Mouse (Mus musculus) lung, adult 18-20 months (tissue): ENCODE measurements around the gene Rasd2.

Source experiments
- DNase-seq, 2 experiments: peaks; one replicate each; pipeline ENCODE4 v3.0.0; 2022; ENCODE audit warnings: mixed read lengths in 2 of 2

Gene Rasd2

DNA sequence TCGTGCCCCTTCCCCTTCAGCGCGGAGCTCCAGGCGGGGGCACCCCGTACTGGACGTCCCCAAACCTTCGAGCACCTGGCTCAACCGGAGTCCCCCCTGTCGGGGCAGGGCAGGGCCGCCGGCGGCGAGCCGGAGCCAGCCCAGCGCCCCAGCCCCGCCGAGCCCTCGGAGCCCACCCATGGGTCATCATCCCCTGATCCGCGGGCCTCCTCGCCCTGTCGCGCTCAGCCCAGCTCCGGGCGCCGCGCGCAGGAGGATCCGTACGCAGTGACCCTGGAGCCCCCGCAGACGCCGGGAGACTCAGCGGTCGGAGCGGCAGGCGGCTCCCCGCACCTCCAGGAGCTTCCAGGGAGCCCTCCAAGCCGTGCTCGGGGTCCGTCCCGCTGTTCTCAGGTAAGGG, at the start of gene Rasd2:
TSS of gene Rasd2 (plus strand) at position 259 of the 400 bp plus-strand sequence.
- DNase-seq = no peak

DNA sequence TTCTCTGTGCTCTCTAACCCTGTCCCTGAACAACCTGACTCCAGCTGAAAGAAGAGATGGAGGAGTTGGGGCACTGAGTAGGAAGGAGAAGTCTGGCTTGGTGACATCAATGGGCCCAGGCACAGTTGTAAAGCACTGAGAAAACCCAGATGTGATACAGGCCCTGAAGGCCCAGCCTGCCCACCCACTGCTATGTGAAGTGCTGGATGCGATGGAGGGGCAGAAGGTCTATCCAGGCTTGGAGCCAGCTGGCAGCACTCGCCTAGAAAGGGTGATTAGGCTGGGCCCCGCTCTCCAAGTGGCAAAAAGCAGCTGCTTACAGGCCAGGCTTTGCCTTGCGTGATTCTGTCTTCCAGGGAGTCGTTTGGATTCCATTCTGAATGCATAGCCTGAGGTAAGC, 44.4 kb upstream of the Rasd2 start:
- DNase-seq = no peak

DNA sequence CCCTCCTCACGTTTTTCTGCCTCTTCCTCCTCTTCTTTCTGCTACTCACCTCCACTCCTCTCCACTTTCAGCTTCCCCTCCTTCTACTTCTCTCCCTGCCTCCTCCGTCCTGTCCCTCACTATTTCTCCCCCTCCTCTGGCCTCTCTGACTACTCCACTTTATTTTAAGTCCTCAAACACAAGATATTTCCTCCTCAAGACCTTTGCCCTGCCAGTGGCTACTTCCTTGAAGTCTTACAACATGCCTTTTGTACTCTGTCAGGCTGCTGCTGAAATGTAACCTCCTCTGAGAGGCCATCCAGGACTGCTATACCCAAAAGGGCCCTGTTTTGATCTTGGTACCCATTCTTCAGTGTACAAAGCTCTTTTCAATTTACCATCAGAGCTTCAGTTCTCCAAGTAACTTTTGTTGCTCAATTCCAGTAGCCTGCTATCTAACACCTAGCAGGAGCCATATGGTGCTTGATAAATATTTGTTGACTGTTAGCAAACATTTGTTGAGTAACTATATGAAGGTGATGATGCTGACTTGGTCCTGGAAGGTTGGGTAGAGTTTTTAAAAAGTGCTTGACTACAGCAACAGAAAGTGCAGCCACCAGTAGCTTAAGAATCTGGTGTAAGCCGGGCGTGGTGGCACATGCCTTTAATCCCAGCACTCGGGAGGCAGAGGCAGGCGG, 41.6 kb upstream of the Rasd2 start:
- DNase-seq = peak; percentile 11 to 47

DNA sequence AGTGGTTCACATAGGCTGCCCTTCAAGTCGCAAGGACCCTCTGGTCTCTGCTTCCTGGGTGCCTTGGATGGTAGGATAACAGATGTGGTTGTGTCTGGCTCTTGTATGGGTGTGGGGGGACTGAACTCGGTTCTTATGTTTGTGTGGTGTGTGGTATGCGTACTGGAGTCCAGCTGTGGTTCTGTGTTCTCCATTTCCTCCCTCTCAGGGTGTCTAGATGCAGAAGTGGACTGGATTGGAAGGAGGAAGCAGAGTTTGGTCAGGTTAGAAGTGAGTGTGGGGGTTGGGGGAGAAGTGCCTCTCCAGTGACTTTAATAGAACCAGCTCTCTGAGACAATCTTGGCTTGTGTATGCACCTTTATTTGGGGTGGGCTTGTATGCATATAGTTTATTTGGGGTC, 20.7 kb upstream of the Rasd2 start:
- no peak for DNase-seq

DNA sequence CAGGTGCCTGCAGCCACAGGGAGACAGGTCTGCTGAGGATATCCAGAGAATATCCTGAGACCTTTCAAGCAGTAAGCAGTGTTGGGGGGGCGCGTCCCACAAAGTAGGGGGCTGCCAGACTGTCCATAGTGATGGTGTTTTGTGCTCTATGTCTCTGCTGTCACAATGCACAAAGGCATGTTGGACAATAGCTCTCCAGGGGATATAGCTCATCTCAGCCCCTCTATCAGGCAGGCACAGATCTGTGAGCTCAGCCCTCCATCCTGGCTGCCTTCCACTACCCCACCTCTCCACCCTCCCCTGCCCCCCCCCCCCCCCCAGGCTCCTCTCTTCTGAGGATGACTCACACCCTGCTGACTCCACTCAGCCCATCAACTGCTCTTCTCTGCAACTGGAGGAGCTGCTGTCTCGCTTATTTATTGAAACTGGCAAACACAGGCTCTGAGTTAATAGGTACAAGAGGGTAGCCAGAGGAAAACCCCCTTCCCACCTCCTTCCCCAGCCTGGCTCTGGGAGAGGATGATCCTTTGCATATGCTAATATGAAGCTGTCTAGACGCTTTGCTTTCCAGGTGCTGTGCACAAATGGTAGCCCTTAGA, 19.2 kb upstream of the Rasd2 start:
- no peak for DNase-seq

DNA sequence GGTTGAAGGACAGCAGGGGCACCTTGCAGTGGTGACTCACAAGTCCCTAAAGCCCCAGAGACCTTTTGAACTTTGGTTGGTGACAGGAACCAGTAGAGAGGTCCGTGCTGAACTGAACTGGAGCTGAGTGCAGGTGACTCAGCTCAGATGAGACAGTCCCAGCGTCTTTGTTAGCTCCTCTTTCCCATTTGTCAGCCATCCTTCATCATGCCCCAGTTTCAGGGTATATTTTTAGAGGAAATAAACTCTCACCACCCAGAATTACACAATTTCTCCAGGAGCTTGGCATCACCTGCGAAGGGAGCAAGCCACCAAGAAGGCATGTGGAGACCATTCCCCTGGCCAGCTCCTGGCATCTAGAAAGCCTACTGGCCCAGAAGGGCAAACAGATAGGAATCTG, 16.6 kb upstream of the Rasd2 start:
- DNase-seq = no peak

DNA sequence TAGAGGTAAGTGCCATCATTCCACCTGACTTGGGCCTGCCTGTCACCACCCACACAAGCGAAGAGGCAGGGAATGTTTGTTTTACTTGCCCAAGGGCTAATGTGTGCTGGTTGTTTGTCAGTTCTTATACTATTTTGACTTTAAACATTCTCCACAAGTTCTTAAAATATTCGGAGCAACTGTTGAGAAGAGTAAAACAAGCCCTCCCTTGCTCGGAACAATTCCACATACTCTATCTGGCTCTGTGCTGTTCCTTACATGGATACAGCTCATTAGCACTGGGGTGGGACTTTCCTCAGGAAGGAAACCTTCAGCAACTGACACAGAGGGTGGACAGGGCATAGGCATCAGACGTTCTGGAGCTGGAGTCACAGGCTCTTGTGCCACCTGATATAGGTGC, 15.9 kb upstream of the Rasd2 start:
- DNase-seq = no peak

DNA sequence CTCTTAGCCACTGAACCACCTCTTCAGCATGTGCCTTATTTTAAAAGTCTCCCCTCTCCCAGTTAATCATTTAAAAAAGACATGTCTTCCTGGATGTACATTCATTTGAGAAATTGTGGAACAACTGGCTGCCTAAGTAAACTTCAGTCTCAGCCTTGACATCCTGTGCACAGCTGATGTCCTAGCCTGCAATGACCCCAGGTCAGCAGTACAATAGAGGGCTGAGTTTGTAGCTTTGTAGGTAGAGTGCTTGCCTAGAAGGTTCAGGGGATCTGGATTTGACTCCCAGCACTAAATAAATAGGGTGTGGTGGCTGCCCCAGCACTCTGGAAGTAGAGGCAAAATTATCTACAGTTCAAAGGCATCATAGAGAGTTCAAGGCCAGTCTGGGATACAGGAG, 15.4 kb upstream of the Rasd2 start:
- no peak for DNase-seq

DNA sequence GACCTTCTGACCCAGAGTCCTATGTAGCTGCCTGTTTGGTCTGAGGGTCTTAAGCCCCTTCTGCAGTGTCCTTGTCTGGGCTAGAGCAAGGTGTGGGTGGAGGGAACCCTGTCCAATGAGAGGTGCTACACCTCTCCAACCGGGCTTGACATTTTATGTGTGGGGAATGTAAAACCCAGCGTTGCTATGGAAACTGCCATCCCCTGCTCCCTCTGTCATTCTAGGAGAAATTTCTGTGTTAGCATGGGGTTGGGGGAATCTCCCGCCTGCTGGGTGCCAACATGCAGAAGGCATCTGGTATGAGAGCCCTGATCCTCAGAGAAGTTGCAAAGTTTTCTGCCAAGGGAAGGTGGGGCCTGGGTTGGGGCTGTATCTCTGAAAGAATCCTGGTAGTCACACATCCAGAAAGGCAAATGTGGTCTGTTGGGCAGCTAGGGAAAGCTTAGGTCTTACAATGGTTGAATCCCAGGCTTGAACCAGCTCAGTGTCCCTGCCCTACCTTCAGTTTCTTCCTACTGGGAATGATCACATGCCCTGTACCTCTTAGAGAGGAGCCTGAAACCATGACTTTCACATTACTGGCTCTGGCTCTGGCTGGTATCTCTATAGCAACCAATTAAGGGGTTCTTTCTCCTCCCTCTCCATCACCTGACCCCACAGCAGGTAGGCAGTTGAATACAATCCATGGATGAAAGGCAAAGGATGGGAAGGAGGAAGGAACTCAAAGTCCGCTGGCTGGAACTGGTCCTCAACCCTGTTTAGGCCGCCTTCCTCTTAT, 14.6 kb upstream of the Rasd2 start:
- DNase-seq = no peak

DNA sequence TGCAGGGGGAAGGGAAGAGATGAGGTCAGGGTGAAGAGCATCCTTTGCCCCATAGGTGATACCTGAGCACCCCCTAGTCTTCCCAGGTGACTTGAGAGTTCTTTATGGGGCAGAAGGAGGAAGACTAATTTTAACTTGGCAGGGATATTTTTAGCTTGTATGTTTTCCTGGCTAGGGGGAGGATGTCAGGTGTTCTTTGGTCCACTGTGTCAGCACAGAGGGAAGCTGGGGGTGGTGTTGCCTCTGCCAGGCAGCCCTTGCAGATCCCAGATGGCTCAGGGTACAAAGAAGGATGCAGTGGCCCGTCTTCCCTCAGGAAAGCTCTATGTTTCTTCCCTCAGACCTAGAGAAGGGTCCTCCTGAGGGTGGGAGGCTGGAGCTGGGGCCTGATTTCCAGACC, 13.8 kb upstream of the Rasd2 start:
- no peak for DNase-seq

DNA sequence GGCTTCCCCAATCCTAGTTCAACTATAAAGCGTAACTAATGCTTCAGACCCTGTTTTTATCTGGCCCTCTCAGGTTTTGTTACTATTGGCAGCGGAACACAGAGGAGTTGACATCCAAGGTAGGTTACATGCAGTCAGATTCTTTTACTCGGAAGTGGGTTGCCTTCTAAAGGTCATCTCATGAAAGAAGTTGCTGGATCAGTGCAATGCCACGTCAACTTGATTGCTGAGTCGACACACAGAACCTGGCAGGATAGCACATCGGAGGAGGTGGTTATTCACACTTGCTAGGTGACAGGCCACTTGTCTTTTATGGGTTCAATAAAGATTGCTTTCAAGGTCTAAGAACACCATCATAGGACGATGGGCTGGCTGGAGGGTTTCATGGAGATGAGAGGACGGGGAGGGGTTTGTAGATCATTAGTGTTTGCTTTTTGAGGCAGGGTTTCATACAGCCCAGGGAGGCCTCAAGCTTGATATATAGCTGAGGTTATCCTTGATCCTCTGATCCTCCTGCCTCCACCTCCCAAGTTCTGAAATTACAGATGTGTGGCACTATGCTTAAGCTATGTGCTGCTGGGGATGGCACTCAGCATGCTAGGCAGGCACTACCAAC, 11.6 kb upstream of the Rasd2 start:
- no peak for DNase-seq

DNA sequence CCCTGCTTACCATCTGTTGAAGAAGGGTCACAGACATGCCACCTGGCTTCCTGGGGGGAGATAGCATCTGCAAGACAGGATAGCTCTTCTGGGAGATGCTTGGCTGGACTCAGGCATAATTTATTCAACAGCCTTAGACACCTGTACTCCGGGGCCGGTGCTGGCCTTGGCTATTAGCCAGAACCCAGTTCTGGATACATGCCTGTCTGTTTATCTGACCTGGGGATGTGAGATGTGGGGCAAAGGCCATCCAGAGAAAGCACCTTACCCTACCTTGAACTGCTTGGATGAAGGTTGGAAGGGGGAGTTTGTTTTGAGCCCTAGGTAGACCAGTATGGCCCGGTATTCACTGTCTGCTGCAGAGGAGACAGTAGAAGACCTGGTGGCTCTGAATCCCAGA, 10.8 kb upstream of the Rasd2 start:
- DNase-seq = no peak

DNA sequence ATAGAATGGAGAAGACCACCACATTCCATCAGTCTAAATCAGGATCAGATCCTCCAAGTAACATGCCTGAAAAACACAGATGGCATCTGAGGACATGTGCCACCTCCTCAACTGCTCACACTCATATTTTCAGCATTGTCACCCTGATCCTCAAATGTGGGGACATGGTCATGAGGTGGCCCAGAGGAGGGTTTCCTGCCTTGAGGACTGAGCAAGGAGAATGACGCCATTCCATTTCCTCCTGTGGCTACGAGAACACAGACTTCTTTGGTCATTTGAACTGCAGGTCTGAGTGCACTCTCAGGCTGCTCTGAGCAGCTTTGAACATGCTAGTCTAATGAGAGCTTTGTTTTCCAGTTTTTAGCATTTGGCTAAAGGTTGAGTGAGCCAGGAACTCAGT, 10.3 kb upstream of the Rasd2 start:
- DNase-seq = no peak

DNA sequence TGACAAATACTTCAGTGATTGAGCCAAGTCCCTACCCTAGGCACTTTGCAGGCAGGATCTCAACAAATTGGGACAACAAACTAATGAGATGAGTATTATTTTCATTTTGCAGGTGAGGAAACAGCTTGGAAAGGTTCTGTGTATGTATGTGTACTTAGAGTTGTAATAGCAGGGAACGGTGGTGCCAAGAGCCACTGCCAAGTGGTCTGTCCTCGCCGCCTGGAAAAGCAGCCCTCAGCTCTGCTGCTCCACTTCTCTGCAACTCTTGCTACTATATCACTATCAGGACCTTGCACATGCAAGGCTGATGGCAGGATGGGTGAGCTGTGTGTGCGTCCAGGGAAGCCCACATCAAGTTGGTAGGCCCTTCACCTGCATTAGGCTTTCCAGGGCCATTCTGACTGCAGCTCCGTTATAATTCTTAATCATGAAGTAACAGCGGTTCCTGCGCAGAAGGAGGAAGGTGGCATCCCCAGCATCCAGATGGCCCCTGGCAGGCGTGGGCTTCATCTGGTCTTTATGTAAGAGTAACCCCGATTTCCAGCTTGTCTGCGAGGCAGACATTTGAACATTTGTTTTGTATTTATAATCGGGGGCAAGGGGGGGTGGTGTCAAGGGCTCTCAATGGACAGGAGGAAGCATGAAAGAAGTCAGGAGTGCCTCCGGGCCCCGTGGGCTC, 9.4 kb upstream of the Rasd2 start:
- DNase-seq = no peak

DNA sequence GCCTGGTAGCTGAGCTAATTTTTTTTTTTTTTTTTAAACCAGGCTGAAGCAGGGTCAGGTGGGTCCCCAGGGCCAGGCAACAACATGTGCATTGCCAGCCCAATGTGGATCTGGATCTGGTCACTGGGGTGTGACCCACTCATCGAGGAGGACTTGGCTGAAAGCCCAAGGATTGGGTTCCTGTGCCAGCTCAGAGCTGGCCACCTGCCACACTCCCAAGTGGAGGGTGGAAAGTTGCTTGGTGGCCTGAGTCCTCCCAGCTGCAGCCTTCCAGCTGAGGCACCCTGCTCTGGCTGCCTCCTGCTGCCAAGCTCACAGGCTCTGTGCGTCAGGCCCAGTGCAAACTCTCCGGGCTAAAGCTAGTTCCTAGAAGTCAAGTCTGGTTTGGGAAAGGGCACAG, 2.3 kb upstream of the Rasd2 start:
- peak; percentile 90 to 92 for DNase-seq

DNA sequence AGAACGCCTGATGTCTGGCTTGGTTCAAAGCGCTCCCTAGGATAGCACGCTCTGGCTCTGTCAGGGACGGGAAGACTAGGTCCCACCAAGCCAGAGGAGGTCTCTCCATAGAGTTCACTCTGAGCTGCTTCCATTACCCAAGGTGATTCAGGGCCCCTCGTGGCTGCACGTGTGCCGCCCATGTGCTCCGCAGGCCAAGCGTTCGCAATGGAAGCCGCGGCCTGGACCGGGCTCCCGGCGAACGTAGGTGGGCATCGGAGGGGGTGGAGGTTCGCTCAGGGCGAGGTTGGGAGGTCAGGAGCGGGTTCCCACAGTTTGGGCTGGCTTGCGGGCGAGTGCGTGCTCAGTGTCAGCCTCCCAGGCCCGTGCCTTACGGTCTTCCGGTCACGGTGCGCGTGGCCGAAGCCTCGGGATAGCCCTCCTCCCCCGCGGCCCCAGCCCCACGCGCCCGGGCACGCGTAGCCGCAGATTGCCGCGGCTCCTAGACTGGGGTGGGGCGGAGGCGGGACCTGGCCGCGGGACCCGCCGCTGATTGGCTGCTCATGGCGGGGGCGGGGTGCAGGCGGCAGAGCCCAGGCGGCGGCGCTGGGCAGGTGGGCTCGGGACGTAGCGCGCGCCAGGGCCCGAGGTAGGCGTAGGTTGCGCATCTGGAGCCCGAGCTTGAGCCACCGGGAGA, 975 bp upstream of the Rasd2 start:
- peak; percentile 79 to 86 for DNase-seq

DNA sequence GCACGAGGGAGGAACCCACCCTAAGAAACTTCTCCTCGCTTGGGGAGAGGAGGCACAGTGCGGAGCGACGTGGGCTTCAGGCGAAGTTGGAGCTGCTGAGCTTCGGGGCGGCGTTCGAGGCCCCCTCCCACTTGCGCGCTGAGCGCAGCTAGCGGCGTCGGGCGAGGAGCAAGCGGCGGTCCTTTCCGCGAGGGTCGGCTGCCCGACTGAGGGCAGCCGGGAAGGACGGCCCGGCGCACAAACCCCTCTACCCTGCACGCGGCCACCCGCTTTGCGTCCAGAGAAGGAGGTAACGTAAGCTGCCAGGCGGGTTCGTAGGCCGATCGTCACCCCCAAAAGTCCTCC, 465 bp upstream of the Rasd2 start:
- DNase-seq = no peak

DNA sequence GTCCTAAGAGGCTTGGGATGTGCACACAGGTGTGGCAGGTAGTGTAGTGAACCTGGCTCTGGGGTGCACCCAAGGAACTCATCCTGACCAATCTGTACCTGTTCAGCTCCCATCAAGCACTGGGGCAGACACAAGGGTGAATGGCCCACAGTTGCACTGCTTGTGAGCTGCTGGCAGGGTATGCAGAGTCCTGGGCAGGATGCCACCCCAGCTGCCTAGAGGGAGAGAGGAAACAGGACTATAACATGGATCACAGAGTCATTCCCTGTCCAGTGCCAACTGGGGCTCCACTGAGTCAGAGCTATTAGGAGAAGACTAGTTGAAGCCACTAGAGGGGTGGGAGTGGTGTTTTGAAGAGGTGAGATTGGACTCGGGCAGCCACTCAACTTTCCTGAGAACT, 1.3 kb downstream of the Rasd2 start:
- DNase-seq = no peak

DNA sequence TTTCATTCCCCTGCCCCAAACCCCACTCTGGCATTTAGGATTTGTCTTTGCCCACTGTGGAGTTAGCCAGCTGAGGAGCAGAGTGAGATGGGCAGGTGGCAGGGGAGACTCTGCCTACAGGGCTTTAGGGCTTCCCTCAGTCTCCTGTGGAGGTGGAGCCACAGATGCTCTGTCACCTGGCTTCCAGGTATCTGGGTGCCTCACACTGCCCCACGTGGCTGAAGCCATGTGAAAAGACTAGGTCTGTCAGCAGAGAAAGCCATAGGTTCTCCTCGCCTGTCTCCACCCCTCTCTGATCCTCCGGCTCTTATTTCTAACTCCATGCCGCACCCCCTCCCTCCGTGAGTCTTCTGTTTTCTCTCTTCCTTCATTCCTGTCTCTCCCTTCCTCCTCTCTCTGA, 2.2 kb downstream of the Rasd2 start:
- no peak for DNase-seq

DNA sequence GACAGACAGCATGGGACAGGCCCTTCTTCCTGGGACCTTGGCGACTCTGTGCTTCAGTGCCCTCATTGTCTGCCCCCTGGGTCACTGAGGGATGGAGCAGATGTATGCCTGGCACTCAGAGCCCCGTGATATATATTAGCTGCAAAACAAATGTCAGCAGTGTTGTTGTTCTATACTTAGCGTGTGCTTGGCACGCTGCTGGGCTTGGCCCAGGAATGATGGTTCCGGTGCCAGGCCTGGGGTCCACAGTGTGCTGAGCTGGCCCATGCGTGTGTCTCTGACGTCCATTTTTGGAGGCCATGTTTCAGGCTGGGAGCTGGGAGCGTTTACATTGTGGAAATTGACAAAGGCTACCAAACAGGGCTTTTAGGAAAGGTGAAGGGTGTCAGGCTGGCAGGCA, 3.1 kb downstream of the Rasd2 start:
- DNase-seq = no peak

DNA sequence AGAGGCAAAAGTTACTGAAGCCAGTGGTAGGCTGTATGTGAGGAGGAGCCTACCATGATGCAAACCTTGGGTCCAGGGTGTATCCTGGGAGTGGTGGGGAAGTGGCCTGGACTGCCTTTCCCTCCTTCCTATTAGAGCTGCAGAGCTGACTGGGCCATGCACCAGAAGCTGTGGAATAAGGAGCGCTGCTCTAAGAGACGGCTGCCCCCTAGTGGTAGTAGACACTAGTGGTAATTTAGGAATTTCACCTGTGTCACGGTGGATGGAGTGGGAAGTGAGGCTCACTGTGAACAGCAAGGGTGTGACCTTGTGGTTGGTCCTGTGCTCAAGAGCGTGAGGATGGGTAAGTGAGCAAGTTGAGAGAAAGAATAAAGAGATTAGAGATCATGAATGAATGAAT, 4.2 kb downstream of the Rasd2 start:
- DNase-seq = peak; percentile 49 to 72

DNA sequence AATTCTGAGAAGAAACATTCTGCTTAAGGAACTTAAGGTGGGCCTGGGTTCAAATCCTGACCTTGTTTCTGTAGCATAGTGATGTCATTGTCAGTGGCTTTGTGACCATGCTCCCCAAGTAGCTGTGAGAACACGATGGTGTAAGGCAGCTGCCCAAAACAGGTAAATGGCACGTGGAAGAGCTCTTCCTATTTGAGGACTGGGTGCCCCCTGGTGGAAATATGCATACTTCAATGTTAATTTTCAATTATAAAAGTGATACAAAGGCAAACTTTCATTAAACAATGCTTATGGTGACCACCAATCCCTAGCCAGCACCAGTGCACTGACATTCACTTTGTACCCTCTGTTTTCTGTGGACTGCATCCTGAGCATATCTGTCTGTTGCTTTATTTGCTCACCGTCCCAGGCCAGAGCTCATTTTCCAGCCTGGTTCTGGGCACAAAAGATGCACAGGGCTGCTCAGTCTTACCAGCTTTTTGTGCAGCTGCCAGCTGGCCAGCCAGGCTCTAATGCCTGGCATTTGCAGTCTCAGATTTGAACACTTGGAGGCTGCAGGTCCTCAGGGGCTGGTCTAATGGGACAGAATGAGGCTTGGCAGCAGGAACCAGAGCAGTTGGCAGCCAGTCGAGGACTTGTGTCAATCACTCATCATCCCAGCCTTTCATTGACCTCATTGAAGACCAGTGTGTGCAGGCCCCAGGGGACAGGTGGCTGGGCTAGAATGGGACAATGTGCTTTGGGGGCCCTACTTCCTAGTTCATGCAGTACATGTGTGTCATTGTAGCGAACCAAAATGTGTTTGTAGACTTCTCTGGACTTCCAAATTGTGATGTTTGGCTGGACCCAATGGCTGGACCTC, 6.4 kb downstream of the Rasd2 start:
- DNase-seq = no peak
